Mouse (Mus musculus): ENCODE results near the gene Il20rb. TPM values are rescaled to one million over a fixed set of nuclear protein-coding genes. Genes with fewer than 3 reads are reported as not detected.

Gene Il20rb
- polyA plus RNA-seq (2014; fragmentation: Illumina TruSeq; extraction: RNeasy Lipid Tissue Mini Kit (QIAGEN cat#74804); ENCODE audit: low read depth, low replicate concordance), result not detected

DNA sequence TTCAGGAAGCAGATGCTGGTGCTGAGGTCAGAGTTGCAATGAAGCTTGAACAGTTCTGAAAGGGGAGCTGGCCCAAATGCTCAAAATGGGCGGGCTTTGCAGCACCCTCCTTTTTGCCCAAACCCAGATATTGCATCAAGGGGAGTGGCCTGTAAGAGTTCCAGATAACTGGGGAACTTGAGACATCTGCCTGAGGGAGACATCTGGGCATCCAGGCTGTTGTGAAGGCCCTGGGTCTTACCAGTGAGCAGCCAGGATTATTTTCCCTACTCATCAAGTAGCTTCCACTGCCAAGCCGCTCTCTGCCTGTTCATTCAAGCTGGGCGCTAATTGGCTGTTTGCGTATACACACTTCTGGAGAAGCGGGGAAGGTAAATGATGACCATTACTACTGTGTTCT, at the start of gene Il20rb:
TSS of gene Il20rb (minus strand) at position 358 of the 400 bp plus-strand sequence.

Other genes with a start within 250 kb of the Il20rb start
- gene Nck1, start 59.3 kb upstream of the Il20rb start, polyA plus RNA-seq (2014; fragmentation: Illumina TruSeq; extraction: RNeasy Lipid Tissue Mini Kit (QIAGEN cat#74804); ENCODE audit: low read depth, low replicate concordance), result 112 TPM
- gene Slc35g2, start 84.3 kb upstream of the Il20rb start, polyA plus RNA-seq (2014; fragmentation: Illumina TruSeq; extraction: RNeasy Lipid Tissue Mini Kit (QIAGEN cat#74804); ENCODE audit: low read depth, low replicate concordance), result 13.3 TPM
- gene Stag1, start 111.0 kb upstream of the Il20rb start, polyA plus RNA-seq (2014; fragmentation: Illumina TruSeq; extraction: RNeasy Lipid Tissue Mini Kit (QIAGEN cat#74804); ENCODE audit: low read depth, low replicate concordance), result 61.7 TPM